Mouse (Mus musculus) hindbrain, embryonic 15.5 days (tissue): ENCODE measurements at regions not wholly inside any gene's neighbourhood (a gene's known extent, or its start where the extent isn't known, plus 50 kb on each side); places are given as distances from the start of the nearest gene placed in this dataset.
A peak's percentile ranks its signal among the peaks of the same experiment; 100 is the strongest.

Experiments
- ATAC-seq: fragments of 200-750 bp; cut with Nextera tagmentation; 2 replicates; pipeline ENCODE4 v1.8.0; 2017; ENCODE audit warnings: low read depth, moderate number of reproducible peaks, moderate TSS enrichment; ENCODE audit not compliant: low FRiP score
- H3K27ac ChIP-seq: fragments of 300-500 bp; sonication (generic); replicated peaks from 2 replicates; pipeline ENCODE4 v1.5.1; 2015; ENCODE audit warnings: mild to moderate bottlenecking, inconsistent platforms
- H3K27me3 ChIP-seq: fragments of 300-500 bp; sonication (generic); 2 replicates; pipeline ENCODE4 v1.6.1; 2015; ENCODE audit warnings: control low read depth, inconsistent platforms
- H3K36me3 ChIP-seq: fragments of 300-500 bp; sonication (generic); 2 replicates; pipeline ENCODE4 v1.6.1; 2015; ENCODE audit warnings: control low read depth, inconsistent platforms
- H3K4me1 ChIP-seq: fragments of 300-500 bp; sonication (generic); replicated peaks from 2 replicates; pipeline ENCODE4 v1.6.1; 2015; ENCODE audit warnings: control low read depth, inconsistent platforms
- H3K4me2 ChIP-seq: fragments of 300-500 bp; sonication (generic); 2 replicates; pipeline ENCODE4 v1.6.1; 2015; ENCODE audit warnings: moderate library complexity, mild to moderate bottlenecking, inconsistent platforms
- H3K4me3 ChIP-seq: fragments of 300-500 bp; sonication (generic); 2 replicates; pipeline ENCODE4 v1.5.1; 2015; ENCODE audit warnings: mild to moderate bottlenecking, inconsistent platforms
- H3K9ac ChIP-seq: fragments of 300-500 bp; sonication (generic); 2 replicates; pipeline ENCODE4 v1.6.1; 2015; ENCODE audit warnings: inconsistent platforms
- H3K9me3 ChIP-seq: fragments of 300-500 bp; sonication (generic); 2 replicates; pipeline ENCODE4 v1.6.1; 2016; ENCODE audit warnings: control low read depth, inconsistent platforms
- WGBS: fragments of 180-500 bp; shearing (Covaris S2); methylation state at CpG from one replicate; pipeline ENCODE4 v1.1.7; 2015; 5-methylcytosine and 5-hydroxymethylcytosine counted together

GRCm38 (mm10) chr5:91822844-91823576, 139.9 kb downstream of the Rchy1 start:
- Histone ChIP-seq H3K9me3 (no peaks in the 10 kb centered on the region), H3K4me1 (no peaks in the 10 kb centered on the region), H3K4me3 (no peak overlapping the region), H3K27ac (no peak overlapping the region), H3K9ac (no peak overlapping the region), H3K36me3 (no peaks in the 10 kb centered on the region), H3K27me3 (no peaks in the 10 kb centered on the region), H3K4me2 (no peak overlapping the region)
- 0 out of 2 replicates have a peak, but pooled peaks have one; percentile 36 for ATAC-seq
- 60% methylated on average over 9 of the region's 9 CpGs for WGBS

- H3K9ac ChIP-seq: no peak overlapping the region
- peak overlapping the region; percentile 64 for H3K27ac ChIP-seq
- H3K4me3 ChIP-seq: no peak overlapping the region
- peak overlapping the region; percentile 18; the same call in 1 of the 2 replicates for H3K4me2 ChIP-seq
- no peaks in the 10 kb centered on the region for H3K4me1 ChIP-seq
- H3K9me3 ChIP-seq: no peaks in the 10 kb centered on the region
- peak; percentile 77 for ATAC-seq
- H3K36me3 ChIP-seq: no peaks in the 10 kb centered on the region
- 32% methylated on average over 12 of the region's 12 CpGs for WGBS
- no peaks in the 10 kb centered on the region for H3K27me3 ChIP-seq
Observed at GRCm38 (mm10) chr5:91818800-91819199, 144.1 kb downstream of the Rchy1 start.

- Histone ChIP-seq H3K36me3 (no peaks in the 10 kb centered on the region), H3K4me2 (peak overlapping the region; percentile 18; the same call in 1 of the 2 replicates), H3K9me3 (no peaks in the 10 kb centered on the region), H3K27ac (peak overlapping the region; percentile 64), H3K9ac (no peak overlapping the region), H3K4me3 (no peak overlapping the region), H3K4me1 (no peaks in the 10 kb centered on the region), H3K27me3 (no peaks in the 10 kb centered on the region)
- WGBS: 77% methylated on average over 11 of the region's 11 CpGs
- no peak for ATAC-seq
Observed at GRCm38 (mm10) chr5:91818195-91818594, 144.7 kb downstream of the Rchy1 start.

DNA sequence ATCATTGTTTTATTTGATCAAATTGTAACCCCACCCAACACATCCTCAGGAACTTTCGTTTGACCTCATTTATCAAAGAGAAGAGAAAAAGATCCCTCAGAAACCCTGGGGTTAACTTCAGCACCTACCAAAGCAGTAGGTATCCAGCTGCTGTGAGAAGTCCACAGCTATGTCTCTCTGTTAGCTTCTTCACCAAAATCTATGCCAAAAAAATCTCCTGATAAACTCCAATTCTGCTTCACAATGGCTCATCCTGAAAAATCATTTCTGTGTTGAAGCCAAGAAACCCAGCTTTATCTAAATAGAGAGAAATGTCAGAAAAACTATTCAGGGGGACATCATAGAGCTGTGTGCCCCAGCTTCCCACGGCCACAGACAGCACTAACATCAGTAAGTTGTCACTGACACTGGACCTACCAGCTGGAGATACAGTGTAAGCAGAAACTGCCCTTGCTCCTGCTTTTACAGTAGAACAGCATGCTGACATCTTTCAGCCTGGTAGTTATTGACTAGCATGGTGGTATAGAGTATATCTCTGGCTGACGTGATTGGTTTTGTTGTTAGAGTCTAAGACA, 146.4 kb downstream of the Rchy1 start:
- no peak overlapping the region for H3K9ac ChIP-seq
- H3K4me2 ChIP-seq: no peak overlapping the region
- no peak overlapping the region for H3K27ac ChIP-seq

GRCm38 (mm10) chr5:91814956-91815355, 147.9 kb downstream of the Rchy1 start:
- ATAC-seq: no peak
- Histone ChIP-seq H3K4me2 (no peak overlapping the region), H3K9ac (no peak overlapping the region), H3K4me1 (no peaks in the 10 kb centered on the region), H3K9me3 (no peaks in the 10 kb centered on the region), H3K4me3 (no peak overlapping the region), H3K27ac (no peak overlapping the region), H3K27me3 (no peaks in the 10 kb centered on the region), H3K36me3 (no peaks in the 10 kb centered on the region)
- 77% methylated on average over 6 of the region's 6 CpGs for WGBS

More for the DNA sequence above, 146.4 kb downstream of the Rchy1 start:
- no peak for ATAC-seq
- H3K27me3 ChIP-seq: no peaks in the 10 kb centered on the region
- H3K9me3 ChIP-seq: no peaks in the 10 kb centered on the region
- no peaks in the 10 kb centered on the region for H3K36me3 ChIP-seq
- WGBS: 85% methylated on average over 3 of the region's 3 CpGs
- no peak overlapping the region for H3K4me3 ChIP-seq
- H3K4me1 ChIP-seq: no peaks in the 10 kb centered on the region

- H3K9me3 ChIP-seq: no peaks in the 10 kb centered on the region
- 85% methylated on average over 4 of the region's 4 CpGs for WGBS
- no peaks in the 10 kb centered on the region for H3K27me3 ChIP-seq
- H3K36me3 ChIP-seq: no peaks in the 10 kb centered on the region
- H3K4me1 ChIP-seq: no peaks in the 10 kb centered on the region
- H3K27ac ChIP-seq: no peak overlapping the region
- H3K4me2 ChIP-seq: no peak overlapping the region
- no peak overlapping the region for H3K4me3 ChIP-seq
- ATAC-seq: no peak
- no peak overlapping the region for H3K9ac ChIP-seq
Observed at GRCm38 (mm10) chr5:91814417-91814762, 148.5 kb downstream of the Rchy1 start.

DNA sequence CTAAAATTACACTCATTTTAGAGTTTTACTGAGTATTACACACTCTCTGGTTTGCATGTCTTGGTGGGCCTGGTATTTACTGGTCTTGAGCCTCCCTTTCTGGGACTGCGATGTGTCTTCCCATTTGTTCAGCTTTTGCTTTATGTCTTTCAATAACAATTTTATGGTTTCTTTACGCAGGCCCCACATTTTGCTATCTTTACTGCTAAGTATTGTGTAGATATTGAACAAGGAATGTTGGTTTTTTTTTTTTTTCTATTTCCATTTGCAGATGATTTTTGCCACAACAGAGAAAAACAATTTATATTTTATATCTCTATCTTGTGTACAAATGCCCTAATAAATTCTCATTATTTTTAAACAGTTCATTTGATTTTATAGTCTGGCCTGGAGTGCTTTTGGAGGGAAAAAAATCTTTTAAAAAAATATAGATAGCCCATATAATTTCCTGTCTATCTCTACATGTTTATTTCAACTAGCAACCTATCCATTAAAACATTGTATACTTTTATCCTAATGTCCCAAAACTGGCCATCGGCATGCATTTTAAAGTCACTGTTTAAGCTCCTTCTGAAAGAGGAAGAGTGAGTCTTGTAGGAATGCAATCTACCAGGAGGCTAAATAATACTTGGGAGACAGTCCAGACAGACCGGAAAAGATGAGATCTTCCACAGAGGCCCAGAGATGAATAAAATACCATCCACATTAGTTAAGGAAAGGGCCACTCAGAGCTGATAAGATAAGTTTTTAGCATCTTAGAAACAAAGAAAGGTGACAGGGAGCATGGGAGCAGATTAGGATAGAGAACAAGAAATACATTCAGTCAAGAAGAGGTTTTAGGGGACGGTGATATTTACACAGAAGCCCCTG, 149.1 kb downstream of the Rchy1 start:
- Histone ChIP-seq H3K9me3 (no peaks in the 10 kb centered on the region), H3K4me2 (no peak overlapping the region), H3K4me1 (no peaks in the 10 kb centered on the region), H3K27me3 (no peaks in the 10 kb centered on the region), H3K27ac (no peak overlapping the region), H3K9ac (no peak overlapping the region), H3K4me3 (no peak overlapping the region), H3K36me3 (no peaks in the 10 kb centered on the region)
- ATAC-seq: no peak
- 89% methylated on average over 5 of the region's 5 CpGs for WGBS

DNA sequence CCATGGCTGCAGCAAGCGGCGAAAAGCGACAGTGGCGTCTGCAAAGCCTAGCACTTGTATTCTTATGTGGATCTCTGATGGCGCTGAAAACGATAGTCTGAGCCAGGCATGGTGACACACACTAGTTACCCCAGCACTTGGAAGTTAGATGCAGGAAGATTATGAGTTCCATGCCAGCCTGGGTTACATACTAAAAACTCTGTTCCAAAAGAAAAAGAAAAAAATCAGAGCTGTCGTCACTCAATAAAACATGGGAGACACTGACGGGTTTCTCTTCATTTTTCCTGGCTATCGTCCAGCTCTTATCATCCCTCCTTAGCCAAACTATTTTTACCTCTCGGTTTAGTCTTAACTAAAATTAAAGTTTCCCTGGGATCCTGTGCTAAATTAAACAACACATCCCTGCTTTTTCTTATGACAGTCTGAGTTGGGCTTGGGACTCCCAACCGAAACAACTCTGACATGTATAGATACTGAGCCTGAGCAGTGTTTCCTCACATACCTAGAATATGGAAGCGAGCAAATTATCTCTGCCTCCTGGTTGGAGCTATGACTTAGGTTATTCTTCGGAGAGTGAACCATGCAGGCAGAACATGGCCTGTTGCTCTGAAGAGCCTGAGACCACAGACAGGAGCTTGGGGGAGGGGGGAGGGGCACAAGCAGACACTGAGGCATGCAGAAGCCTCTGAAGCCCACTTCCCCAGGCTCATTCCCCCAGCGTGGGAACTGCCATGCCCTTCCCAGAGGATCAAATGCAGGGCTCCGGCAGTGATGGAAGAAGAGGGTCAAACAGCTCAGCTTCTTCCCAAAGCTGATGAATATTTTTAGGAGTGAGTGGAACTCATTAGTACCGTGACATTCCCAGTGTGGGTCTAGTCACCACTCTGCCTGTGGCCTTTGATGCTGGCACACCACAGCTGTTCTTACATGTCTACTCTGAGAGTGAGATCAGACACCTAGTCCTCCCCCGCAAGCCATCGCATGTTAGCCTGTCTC, 155.5 kb downstream of the Rchy1 start:
- H3K9ac ChIP-seq: no peak overlapping the region
- no peaks in the 10 kb centered on the region for H3K9me3 ChIP-seq
- WGBS: 79% methylated on average over 18 of the region's 18 CpGs
- no peak overlapping the region for H3K4me3 ChIP-seq
- no peaks in the 10 kb centered on the region for H3K27me3 ChIP-seq
- no peak for ATAC-seq
- H3K4me1 ChIP-seq: no peaks in the 10 kb centered on the region
- H3K27ac ChIP-seq: no peak overlapping the region
- no peaks in the 10 kb centered on the region for H3K36me3 ChIP-seq
- no peak overlapping the region for H3K4me2 ChIP-seq

DNA sequence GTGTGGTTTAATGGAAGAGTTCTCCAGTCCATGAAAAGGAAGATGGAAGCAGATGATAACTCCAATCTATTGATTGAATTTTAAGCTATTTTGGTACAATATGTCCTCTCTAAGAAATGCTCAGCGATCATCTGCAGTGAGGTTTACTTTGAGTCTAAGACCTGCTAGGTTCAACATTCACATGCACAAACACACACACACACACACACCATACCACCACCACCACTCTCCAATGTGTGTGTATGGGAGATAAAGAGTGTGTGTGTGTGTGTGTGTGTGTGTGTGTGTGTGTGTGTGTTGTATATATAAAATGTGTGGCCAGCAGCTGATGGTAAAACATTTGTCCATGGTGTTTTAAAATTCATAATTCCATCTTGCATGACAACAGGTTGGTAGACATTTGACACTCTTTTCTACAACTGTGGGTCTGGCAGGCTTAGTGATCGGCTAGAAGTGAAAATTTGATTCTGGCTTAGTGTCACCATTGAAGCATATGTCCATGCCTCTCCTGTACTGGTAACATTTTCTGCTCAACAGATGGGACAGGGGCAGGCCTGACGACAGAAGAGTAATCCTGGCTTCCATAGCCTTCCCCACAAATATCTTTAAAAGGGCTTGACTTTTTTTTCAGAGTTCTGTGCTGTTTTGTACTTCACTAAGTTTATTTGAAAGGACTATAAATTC, 161.4 kb downstream of the Rchy1 start:
- Histone ChIP-seq H3K9me3 (no peaks in the 10 kb centered on the region), H3K4me3 (no peak overlapping the region), H3K36me3 (no peaks in the 10 kb centered on the region), H3K4me2 (no peak overlapping the region), H3K27me3 (no peaks in the 10 kb centered on the region), H3K4me1 (no peaks in the 10 kb centered on the region), H3K9ac (no peak overlapping the region), H3K27ac (no peak overlapping the region)
- 92% methylated on average over 3 of the region's 3 CpGs for WGBS
- no peak for ATAC-seq

GRCm38 (mm10) chr5:91797362-91797761, 165.5 kb downstream of the Rchy1 start:
- Histone ChIP-seq H3K27ac (no peak overlapping the region), H3K9me3 (no peaks in the 10 kb centered on the region), H3K4me2 (no peak overlapping the region), H3K4me3 (no peak overlapping the region), H3K4me1 (no peaks in the 10 kb centered on the region), H3K9ac (no peak overlapping the region), H3K36me3 (no peaks in the 10 kb centered on the region), H3K27me3 (no peaks in the 10 kb centered on the region)
- 92% methylated on average over 3 of the region's 3 CpGs for WGBS
- no peak for ATAC-seq

GRCm38 (mm10) chr5:91792732-91793131, 170.1 kb downstream of the Rchy1 start:
- H3K4me3 ChIP-seq: no peak overlapping the region
- no peaks in the 10 kb centered on the region for H3K9me3 ChIP-seq
- H3K4me1 ChIP-seq: no peaks in the 10 kb centered on the region
- H3K4me2 ChIP-seq: no peak overlapping the region
- H3K9ac ChIP-seq: no peak overlapping the region
- 66% methylated on average over 6 of the region's 6 CpGs for WGBS
- no peaks in the 10 kb centered on the region for H3K27me3 ChIP-seq
- no peak for ATAC-seq
- no peaks in the 10 kb centered on the region for H3K36me3 ChIP-seq
- no peak overlapping the region for H3K27ac ChIP-seq
